Mouse (Mus musculus) embryo, embryonic 9.5 days (tissue): ENCODE results near the gene Lpo.

Experiments used
- DNase-seq: peaks from one replicate; pipeline ENCODE4 v3.0.0-alpha.2; 2017; ENCODE audit errors: extremely low spot score

Gene Lpo

GRCm38 (mm10) chr11:87758957-87759608 lies 69.0 kb downstream of the Lpo start:
- DNase-seq = no peak

GRCm38 (mm10) chr11:87758161-87758911 lies 69.8 kb downstream of the Lpo start:
- DNase-seq = no peak

DNA sequence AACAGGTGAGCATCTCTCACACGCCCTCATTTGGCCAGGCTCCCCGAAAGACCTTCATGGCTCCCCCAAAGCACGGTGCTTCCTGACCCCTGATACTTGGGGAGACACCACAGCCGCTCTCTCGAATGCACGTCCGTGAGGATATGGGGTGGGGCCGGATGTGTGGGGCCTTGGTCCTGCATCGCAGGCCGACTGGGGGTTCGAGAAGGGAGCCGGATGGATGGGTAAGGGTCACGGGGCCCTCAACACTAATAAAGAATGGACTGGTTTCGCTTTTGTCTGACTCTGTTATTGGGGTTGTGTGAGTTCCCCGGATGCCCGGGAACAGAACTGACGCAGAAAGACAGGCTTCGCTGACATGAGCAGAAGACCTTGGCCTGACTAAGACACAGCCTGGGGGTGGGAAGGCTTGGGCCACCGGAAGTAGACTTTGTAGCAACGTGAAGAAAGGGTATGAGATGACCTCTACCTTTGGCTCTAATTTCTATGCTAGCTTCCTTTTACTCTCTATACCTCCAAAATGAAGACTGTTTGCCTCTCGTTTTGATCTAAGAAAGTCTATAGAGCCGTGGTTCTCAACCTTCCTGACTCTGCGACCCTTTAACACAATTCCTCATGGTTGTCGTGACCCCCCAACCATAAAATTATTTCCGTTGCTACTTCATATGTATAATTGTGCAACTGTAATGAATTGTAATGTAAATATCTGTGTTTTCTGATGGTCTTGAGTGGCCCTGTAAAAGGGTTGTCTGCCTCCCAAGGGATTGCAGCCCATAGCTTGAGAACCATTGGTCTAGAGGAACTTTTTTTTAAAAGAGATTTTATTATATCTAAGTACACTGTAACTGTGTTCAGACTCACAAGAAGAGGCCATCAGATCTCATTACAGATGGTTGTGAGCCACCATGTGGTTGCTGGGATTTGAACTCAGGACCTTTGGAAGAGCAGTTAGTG lies 70.8 kb downstream of the Lpo start:
- no peak for DNase-seq
